Mouse (Mus musculus) erythroblast, embryonic 14.5 days (primary cell): Measurements from ENCODE around the gene Zfp553. TPM values are rescaled to one million over a fixed set of nuclear protein-coding genes. Genes with fewer than 3 reads are reported as not detected.

Source experiments
- H3K27me3 ChIP-seq: 2 replicates; pipeline ENCODE4 v1.6.1; 2012; ENCODE audit warnings: inconsistent platforms; ENCODE audit not compliant: control insufficient read depth
- H3K36me3 ChIP-seq: 2 replicates; pipeline ENCODE4 v1.6.1; 2012; ENCODE audit warnings: mild to moderate bottlenecking, inconsistent platforms; ENCODE audit not compliant: control insufficient read depth
- H3K4me1 ChIP-seq: 2 replicates; pipeline ENCODE4 v1.6.1; 2012; ENCODE audit warnings: inconsistent platforms; ENCODE audit not compliant: control insufficient read depth
- H3K4me3 ChIP-seq: replicated peaks from 2 replicates; pipeline ENCODE3; 2012; ENCODE audit warnings: moderate library complexity, mild to moderate bottlenecking, inconsistent platforms
- H3K9me3 ChIP-seq: 2 replicates; pipeline ENCODE4 v1.6.1; 2012; ENCODE audit warnings: low read length, inconsistent platforms, mixed read lengths; ENCODE audit not compliant: control insufficient read depth
- GATA1 ChIP-seq: IDR thresholded peaks from 2 replicates; pipeline ENCODE4 v1.6.1; 2012; ENCODE audit warnings: low read length, inconsistent platforms, mixed read lengths
- TAL1 ChIP-seq: IDR thresholded peaks from 3 replicates; pipeline ENCODE4 v1.6.1; 2012; ENCODE audit warnings: low read length, inconsistent platforms, mixed read lengths
- polyA plus RNA-seq: library from polyadenylated mRNA; stranded (reverse); fragments of >175 nt; gene quantifications from 2 replicates; pipeline ENCODE4 v1.2.3, GENCODE M21; 2012

The Zfp553 gene
- polyA plus RNA-seq, result 0.26 and 0.33 TPM in 2 replicates

GRCm38 (mm10) chr7:127232622-127233367, at the start of gene Zfp553, which contains the start of gene Sept1:
Gene Zfp553 (plus strand): TSS chr7:127233061.
Gene Sept1 (minus strand): TSS chr7:127233130.
- peaks cover 70% of the 10 kb centered on the region for H3K4me1 ChIP-seq

GRCm38 (mm10) chr7:127183345-127183744, 49.5 kb upstream of the Zfp553 start:
- H3K36me3 ChIP-seq, result no peaks in the 10 kb centered on the region
- no peak overlapping the region for H3K4me3 ChIP-seq
- no peaks in the 10 kb centered on the region for H3K27me3 ChIP-seq
- peaks cover 2% of the 10 kb centered on the region; the same call in 1 of the 2 replicates for H3K9me3 ChIP-seq
- peak; percentile 43; the same call in 1 of the 2 replicates for TF ChIP-seq GATA1
- TF ChIP-seq TAL1, result no peak; the same call in 2 of the 3 replicates
- peaks cover 49% of the 10 kb centered on the region for H3K4me1 ChIP-seq

More at GRCm38 (mm10) chr7:127232622-127233367, at the start of gene Zfp553, which contains the start of gene Sept1:
- peak within 1 kb of the TSS; percentile 95 for H3K4me3 ChIP-seq
- no peaks in the 10 kb centered on the region for H3K27me3 ChIP-seq
- H3K36me3 ChIP-seq, result peaks cover 53% of the 10 kb centered on the region
- peaks cover 14% of the 10 kb centered on the region for H3K9me3 ChIP-seq
- TF ChIP-seq TAL1 (no peak), GATA1 (peak; percentile 66)

GRCm38 (mm10) chr7:127183828-127184227, 49.0 kb upstream of the Zfp553 start:
- TF ChIP-seq GATA1 (no peak), TAL1 (no peak)
- Histone ChIP-seq H3K27me3 (no peaks in the 10 kb centered on the region), H3K36me3 (no peaks in the 10 kb centered on the region), H3K4me1 (peaks cover 51% of the 10 kb centered on the region), H3K9me3 (peaks cover 2% of the 10 kb centered on the region; the same call in 1 of the 2 replicates), H3K4me3 (no peak overlapping the region)

- Histone ChIP-seq H3K4me1 (peaks cover 55% of the 10 kb centered on the region), H3K4me3 (no peak overlapping the region), H3K9me3 (no peaks in the 10 kb centered on the region), H3K36me3 (peaks cover 3% of the 10 kb centered on the region; the same call in 1 of the 2 replicates), H3K27me3 (no peaks in the 10 kb centered on the region)
- TF ChIP-seq GATA1 (no peak), TAL1 (no peak)
Measured at GRCm38 (mm10) chr7:127184720-127185119, 48.1 kb upstream of the Zfp553 start.

GRCm38 (mm10) chr7:127185601-127186000, 47.3 kb upstream of the Zfp553 start:
- peaks cover 51% of the 10 kb centered on the region for H3K4me1 ChIP-seq
- TF ChIP-seq TAL1, result no peak
- no peak for TF ChIP-seq GATA1
- no peak overlapping the region for H3K4me3 ChIP-seq
- peaks cover 7% of the 10 kb centered on the region for H3K36me3 ChIP-seq
- no peaks in the 10 kb centered on the region for H3K9me3 ChIP-seq
- H3K27me3 ChIP-seq, result no peaks in the 10 kb centered on the region

- Histone ChIP-seq H3K4me1 (peaks cover 42% of the 10 kb centered on the region), H3K36me3 (peaks cover 24% of the 10 kb centered on the region)
- TF ChIP-seq TAL1 (no peak), GATA1 (no peak)
Measured at GRCm38 (mm10) chr7:127187351-127187750, 45.5 kb upstream of the Zfp553 start.

GRCm38 (mm10) chr7:127188305-127189276, 44.3 kb upstream of the Zfp553 start:
- peaks cover 37% of the 10 kb centered on the region for H3K36me3 ChIP-seq
- H3K27me3 ChIP-seq, result no peaks in the 10 kb centered on the region
- TF ChIP-seq TAL1, result no peak
- TF ChIP-seq GATA1, result no peak
- H3K4me1 ChIP-seq, result peaks cover 37% of the 10 kb centered on the region
- H3K9me3 ChIP-seq, result no peaks in the 10 kb centered on the region
- H3K4me3 ChIP-seq, result no peak overlapping the region

More at GRCm38 (mm10) chr7:127187351-127187750, 45.5 kb upstream of the Zfp553 start:
- no peaks in the 10 kb centered on the region for H3K27me3 ChIP-seq
- no peaks in the 10 kb centered on the region for H3K9me3 ChIP-seq
- H3K4me3 ChIP-seq, result no peak overlapping the region

GRCm38 (mm10) chr7:127190672-127191071, 42.2 kb upstream of the Zfp553 start:
- Histone ChIP-seq H3K9me3 (no peaks in the 10 kb centered on the region), H3K4me1 (peaks cover 40% of the 10 kb centered on the region), H3K27me3 (no peaks in the 10 kb centered on the region), H3K36me3 (peaks cover 52% of the 10 kb centered on the region), H3K4me3 (no peak overlapping the region)
- no peak for TF ChIP-seq GATA1
- TF ChIP-seq TAL1, result no peak

- TF ChIP-seq TAL1 (no peak), GATA1 (no peak)
- H3K9me3 ChIP-seq, result no peaks in the 10 kb centered on the region
- peaks cover 49% of the 10 kb centered on the region for H3K4me1 ChIP-seq
- no peaks in the 10 kb centered on the region for H3K27me3 ChIP-seq
- no peak overlapping the region for H3K4me3 ChIP-seq
- H3K36me3 ChIP-seq, result peaks cover 69% of the 10 kb centered on the region
Measured at GRCm38 (mm10) chr7:127192989-127193388, 39.9 kb upstream of the Zfp553 start.
